Mouse (Mus musculus): Measurements from ENCODE around the gene Clta. TPM values are rescaled to one million over a fixed set of nuclear protein-coding genes. Genes with fewer than 3 reads are reported as not detected.

Clta gene
- polyA plus RNA-seq, 1 experiment from 2014 or later, result 254 TPM

GRCm38 (mm10) chr4:44011799-44012198 is 7.5 kb downstream of the Clta start:
- WGBS, result 83% methylated on average over 3 of the region's 3 CpGs
- ATAC-seq (ENCODE audit: insufficient number of reproducible peaks, insufficient read depth, low FRiP score, low TSS enrichment), result no peak
- Histone ChIP-seq H3K27ac (0 out of 2 replicates have a peak overlapping the region, but pooled peaks have one; percentile 50), H3K4me3 (peak overlapping the region; percentile 98), H3K36me3 (no peaks in the 10 kb centered on the region), H3K4me2 (replicated peaks) (peak overlapping the region; percentile 98), H3K4me1 (peaks cover 20% of the 10 kb centered on the region), H3K9me3 (no peaks in the 10 kb centered on the region), H3K27me3 (no peaks in the 10 kb centered on the region), H3K9ac (peak overlapping the region; percentile 95)

- Histone ChIP-seq H3K4me1 (peaks cover 20% of the 10 kb centered on the region), H3K4me2 (replicated peaks) (peak overlapping the region; percentile 98), H3K9me3 (no peaks in the 10 kb centered on the region), H3K36me3 (no peaks in the 10 kb centered on the region), H3K27ac (peak overlapping the region; percentile 69), H3K4me3 (peak overlapping the region; percentile 98), H3K27me3 (no peaks in the 10 kb centered on the region), H3K9ac (peak overlapping the region; percentile 95)
- peak; percentile 92 for ATAC-seq (ENCODE audit: insufficient number of reproducible peaks, insufficient read depth, low FRiP score, low TSS enrichment)
- under 1% methylated on average over 77 of the region's 77 CpGs for WGBS
These were observed 8.4 kb downstream of the Clta start for GRCm38 (mm10) chr4:44012376-44013367.

- Histone ChIP-seq H3K4me3 (peak overlapping the region; percentile 98), H3K4me1 (peaks cover 20% of the 10 kb centered on the region), H3K9ac (peak overlapping the region; percentile 95), H3K36me3 (0 out of 2 replicates have a peak, but pooled peaks cover 4% of the 10 kb centered on the region), H3K4me2 (replicated peaks) (peak overlapping the region; percentile 98), H3K27me3 (no peaks in the 10 kb centered on the region), H3K27ac (no peak overlapping the region), H3K9me3 (no peaks in the 10 kb centered on the region)
- no peak for ATAC-seq (ENCODE audit: insufficient number of reproducible peaks, insufficient read depth, low FRiP score, low TSS enrichment)
- WGBS, result 24% methylated on average over 11 of the region's 11 CpGs
These were observed 9.3 kb downstream of the Clta start for GRCm38 (mm10) chr4:44013391-44014070.

DNA sequence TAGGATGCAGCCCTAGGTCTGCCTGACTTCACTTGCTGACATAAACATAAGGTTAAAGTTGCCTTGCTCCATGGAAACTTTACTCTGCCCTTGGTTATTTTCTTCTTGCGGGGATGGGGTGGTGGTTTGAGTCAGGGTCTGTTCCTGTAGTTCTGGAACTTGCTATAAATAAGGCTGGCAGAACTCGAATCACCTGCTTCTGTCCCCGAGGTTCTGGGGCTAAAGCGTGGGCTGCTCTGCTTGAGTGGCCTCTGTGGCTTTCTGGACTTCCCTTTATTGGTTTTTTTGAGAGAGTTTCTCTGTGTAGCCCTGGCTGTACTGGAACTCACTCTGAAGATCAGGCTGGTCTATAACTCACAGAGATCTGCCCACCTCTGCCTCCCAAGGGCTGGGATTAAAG is 11.8 kb downstream of the Clta start:
- Histone ChIP-seq H3K9ac (no peak overlapping the region), H3K4me2 (replicated peaks) (no peak overlapping the region), H3K36me3 (peaks cover 25% of the 10 kb centered on the region), H3K9me3 (no peaks in the 10 kb centered on the region), H3K4me1 (peaks cover 20% of the 10 kb centered on the region), H3K27ac (no peak overlapping the region), H3K27me3 (no peaks in the 10 kb centered on the region), H3K4me3 (no peak overlapping the region)
- no peak for ATAC-seq (ENCODE audit: insufficient number of reproducible peaks, insufficient read depth, low FRiP score, low TSS enrichment)
- 81% methylated on average over 4 of the region's 4 CpGs for WGBS

GRCm38 (mm10) chr4:44016791-44017190 is 12.5 kb downstream of the Clta start:
- peaks cover 20% of the 10 kb centered on the region for H3K4me1 ChIP-seq
- no peak overlapping the region for H3K9ac ChIP-seq
- 93% methylated on average over 12 of the region's 12 CpGs for WGBS
- H3K9me3 ChIP-seq, result no peaks in the 10 kb centered on the region
- H3K27me3 ChIP-seq, result no peaks in the 10 kb centered on the region
- H3K36me3 ChIP-seq, result peaks cover 32% of the 10 kb centered on the region
- H3K4me2 ChIP-seq (replicated peaks), result no peak overlapping the region
- H3K27ac ChIP-seq, result no peak overlapping the region
- no peak overlapping the region for H3K4me3 ChIP-seq
- no peak for ATAC-seq (ENCODE audit: insufficient number of reproducible peaks, insufficient read depth, low FRiP score, low TSS enrichment)

- ATAC-seq (ENCODE audit: insufficient number of reproducible peaks, insufficient read depth, low FRiP score, low TSS enrichment), result no peak
- H3K27ac ChIP-seq, result no peak overlapping the region
- H3K4me2 ChIP-seq (replicated peaks), result no peak overlapping the region
- H3K9ac ChIP-seq, result no peak overlapping the region
- H3K4me1 ChIP-seq, result no peaks in the 10 kb centered on the region
- H3K4me3 ChIP-seq, result no peak overlapping the region
- 89% methylated on average over 4 of the region's 4 CpGs for WGBS
- no peaks in the 10 kb centered on the region for H3K27me3 ChIP-seq
- peaks cover 86% of the 10 kb centered on the region for H3K36me3 ChIP-seq
- H3K9me3 ChIP-seq, result no peaks in the 10 kb centered on the region
These were observed 18.1 kb downstream of the Clta start for GRCm38 (mm10) chr4:44022323-44022722.

- H3K36me3 ChIP-seq, result peaks cover 91% of the 10 kb centered on the region
- no peaks in the 10 kb centered on the region for H3K27me3 ChIP-seq
- peaks cover 1% of the 10 kb centered on the region; the same call in 1 of the 2 replicates for H3K4me1 ChIP-seq
- no peak overlapping the region for H3K4me2 ChIP-seq (replicated peaks)
- H3K4me3 ChIP-seq, result no peak overlapping the region
- H3K27ac ChIP-seq, result no peak overlapping the region
- ATAC-seq (ENCODE audit: insufficient number of reproducible peaks, insufficient read depth, low FRiP score, low TSS enrichment), result 0 out of 2 replicates have a peak, but pooled peaks have one; percentile 6
- H3K9me3 ChIP-seq, result no peaks in the 10 kb centered on the region
- no peak overlapping the region for H3K9ac ChIP-seq
- 88% methylated on average over 11 of the region's 11 CpGs for WGBS
These were observed 18.5 kb downstream of the Clta start for GRCm38 (mm10) chr4:44022766-44023165.

DNA sequence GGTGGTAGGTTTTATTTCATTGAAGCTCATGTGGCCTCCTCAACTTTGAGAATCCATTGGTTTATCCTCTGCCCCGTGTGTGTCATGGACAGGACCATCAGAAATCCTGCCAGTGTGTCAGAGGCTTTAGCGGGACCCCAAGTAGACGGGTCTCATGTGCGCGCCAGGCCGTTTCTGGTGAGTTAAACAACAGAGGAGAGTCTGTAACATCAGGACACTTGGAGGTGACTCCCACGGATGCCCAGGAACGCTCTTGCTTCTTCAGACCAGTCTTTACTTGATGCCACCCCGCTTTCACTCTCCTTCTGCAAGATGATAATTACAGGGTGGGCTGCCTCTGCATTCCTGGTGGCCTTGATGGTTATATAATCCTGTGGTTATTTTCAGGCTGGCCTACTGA is 19.4 kb downstream of the Clta start:
- Histone ChIP-seq H3K4me3 (no peak overlapping the region), H3K4me2 (replicated peaks) (no peak overlapping the region), H3K9me3 (no peaks in the 10 kb centered on the region), H3K36me3 (peaks cover 94% of the 10 kb centered on the region), H3K27me3 (no peaks in the 10 kb centered on the region), H3K4me1 (peaks cover 4% of the 10 kb centered on the region; the same call in 1 of the 2 replicates), H3K27ac (no peak overlapping the region), H3K9ac (no peak overlapping the region)
- WGBS, result 92% methylated on average over 9 of the region's 9 CpGs
- no peak for ATAC-seq (ENCODE audit: insufficient number of reproducible peaks, insufficient read depth, low FRiP score, low TSS enrichment)

DNA sequence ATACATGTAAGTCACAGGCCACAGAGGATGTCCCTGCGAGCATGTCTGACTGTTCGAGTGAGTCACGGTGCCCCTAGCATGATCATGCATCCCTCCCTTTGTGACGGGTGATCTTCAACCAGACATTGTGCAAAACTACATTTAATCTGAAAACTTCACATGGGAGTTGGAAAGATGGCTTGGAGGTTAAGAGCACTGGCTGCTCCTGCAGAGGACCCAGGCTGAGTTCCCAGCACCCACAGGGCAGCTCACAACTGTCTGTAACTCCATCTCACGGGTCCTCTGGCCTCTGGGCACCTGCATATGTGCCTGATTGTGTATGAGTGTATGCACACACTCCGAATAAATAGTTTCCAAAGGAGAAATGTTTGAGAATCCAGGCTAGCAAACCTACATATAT is 20.0 kb downstream of the Clta start:
- no peak for ATAC-seq (ENCODE audit: insufficient number of reproducible peaks, insufficient read depth, low FRiP score, low TSS enrichment)
- Histone ChIP-seq H3K9me3 (no peaks in the 10 kb centered on the region), H3K4me2 (replicated peaks) (no peak overlapping the region), H3K27me3 (no peaks in the 10 kb centered on the region), H3K9ac (no peak overlapping the region), H3K36me3 (peaks cover 99% of the 10 kb centered on the region), H3K4me3 (no peak overlapping the region), H3K4me1 (peaks cover 4% of the 10 kb centered on the region; the same call in 1 of the 2 replicates), H3K27ac (no peak overlapping the region)
- WGBS, result 95% methylated on average over 6 of the region's 6 CpGs

DNA sequence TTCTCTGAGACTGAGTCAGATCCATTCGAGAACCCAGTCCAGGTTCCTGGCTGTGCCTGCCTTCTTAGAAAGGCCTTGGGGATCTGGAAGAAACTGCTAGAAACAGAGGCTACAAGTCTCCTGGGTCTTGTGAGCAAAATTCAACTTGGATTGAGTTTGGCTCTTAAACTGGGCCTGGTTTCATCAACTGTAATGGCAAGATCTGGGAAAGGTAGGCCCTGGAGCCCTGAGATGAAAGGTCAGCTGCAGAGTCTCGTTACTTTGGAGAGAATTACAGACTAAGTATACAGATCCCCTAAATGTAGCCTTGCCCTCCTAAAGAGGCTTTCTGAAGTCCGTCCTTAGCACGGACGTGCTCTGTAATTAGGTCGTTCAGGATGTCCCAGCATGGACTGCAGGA is 21.3 kb downstream of the Clta start:
- Histone ChIP-seq H3K4me3 (no peak overlapping the region), H3K27me3 (no peaks in the 10 kb centered on the region), H3K9ac (no peak overlapping the region), H3K4me2 (replicated peaks) (no peak overlapping the region), H3K27ac (no peak overlapping the region), H3K9me3 (no peaks in the 10 kb centered on the region), H3K36me3 (peaks cover 99% of the 10 kb centered on the region), H3K4me1 (peaks cover 4% of the 10 kb centered on the region; the same call in 1 of the 2 replicates)
- 88% methylated on average over 6 of the region's 6 CpGs for WGBS
- ATAC-seq (ENCODE audit: insufficient number of reproducible peaks, insufficient read depth, low FRiP score, low TSS enrichment), result no peak

- Histone ChIP-seq H3K4me3 (no peak overlapping the region), H3K9ac (no peak overlapping the region), H3K4me1 (peaks cover 4% of the 10 kb centered on the region; the same call in 1 of the 2 replicates), H3K36me3 (peaks cover 97% of the 10 kb centered on the region), H3K27ac (no peak overlapping the region), H3K9me3 (no peaks in the 10 kb centered on the region), H3K4me2 (replicated peaks) (no peak overlapping the region), H3K27me3 (no peaks in the 10 kb centered on the region)
- WGBS, result 36% methylated on average over 16 of the region's 16 CpGs
- peak; percentile 68 for ATAC-seq (ENCODE audit: insufficient number of reproducible peaks, insufficient read depth, low FRiP score, low TSS enrichment)
These were observed 24.3 kb downstream of the Clta start for GRCm38 (mm10) chr4:44028303-44029135.

All from embryonic facial prominence, embryonic 12.5 days (tissue).